Mouse (Mus musculus) CD8-positive naive resting alpha-beta T cell, adult 2 months (primary cell): ENCODE measurements around the gene Wdr25.

ENCODE experiments used
- DNase-seq, 2 experiments: peaks; one replicate each; pipeline ENCODE4 v3.0.0; 2022; ENCODE audit warnings: low read depth in 2 of 2, low spot score in 2 of 2

Wdr25 gene

DNA sequence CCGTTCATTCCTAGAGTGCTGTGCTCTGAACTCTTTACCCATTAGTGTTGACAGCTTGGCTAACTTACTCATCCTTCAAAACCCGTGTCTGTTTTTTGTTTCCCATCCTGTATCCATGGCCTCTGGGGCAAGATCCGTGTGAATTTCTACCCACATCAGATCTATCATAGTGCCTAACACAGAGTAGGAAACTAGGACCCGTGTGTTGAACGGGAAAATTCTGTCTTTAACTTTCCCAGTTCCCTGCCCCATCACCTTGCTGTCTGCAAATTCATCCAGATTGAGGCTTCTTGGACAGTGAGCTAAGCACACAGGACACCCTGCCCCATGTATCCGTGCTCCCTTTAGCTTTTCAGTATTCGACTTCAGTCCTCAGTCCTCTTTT is 993 bp downstream of the Wdr25 start:
- DNase-seq = no peak

DNA sequence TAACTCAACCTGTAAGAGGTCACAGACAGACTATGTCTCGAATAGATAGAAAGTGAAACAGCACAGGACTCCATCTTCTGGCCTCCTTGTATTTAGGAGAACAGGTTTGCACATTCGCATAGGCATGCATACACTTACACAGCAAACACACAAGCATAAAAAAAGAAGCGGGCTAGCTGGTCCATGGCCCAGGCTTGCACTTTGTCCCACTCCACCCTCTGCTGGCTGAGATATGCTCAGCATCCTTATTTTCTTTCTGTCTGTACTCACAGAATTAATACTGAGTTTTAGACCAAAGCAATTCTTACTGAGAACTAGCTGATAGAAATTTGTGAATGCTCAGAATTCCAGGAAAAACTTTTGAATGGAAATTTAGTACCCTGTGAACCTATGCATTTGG is 2.6 kb downstream of the Wdr25 start:
- peak in 1 of 2 experiments; percentile 11 for DNase-seq

GRCm38 (mm10) chr12:108901346-108901745 is 7.9 kb downstream of the Wdr25 start:
- DNase-seq = no peak

GRCm38 (mm10) chr12:108902940-108903339 is 9.5 kb downstream of the Wdr25 start:
- DNase-seq = peak; percentile 23 to 45

GRCm38 (mm10) chr12:108903600-108904275 is 10.3 kb downstream of the Wdr25 start:
- DNase-seq = peak in 1 of 2 experiments; percentile 12

DNA sequence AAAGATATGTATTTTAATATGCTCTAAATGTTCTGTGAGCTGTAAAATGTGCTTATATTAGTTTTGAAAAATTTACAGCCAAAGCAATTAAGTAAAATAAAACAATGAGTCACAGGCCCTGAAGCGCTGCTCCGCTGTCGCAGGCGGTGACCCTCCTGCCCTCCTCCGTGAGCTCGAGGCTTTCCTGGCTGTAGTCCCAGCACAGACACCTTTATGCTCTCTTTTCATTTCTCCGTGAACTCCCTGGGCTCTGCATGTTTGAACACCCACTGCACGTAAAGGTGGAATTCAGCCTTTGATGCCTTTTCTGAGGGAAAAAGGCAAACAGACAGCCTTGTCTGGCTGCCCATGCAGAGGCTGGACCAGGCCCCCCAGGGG is 10.8 kb downstream of the Wdr25 start:
- no peak for DNase-seq

- DNase-seq = no peak
Observed at GRCm38 (mm10) chr12:108905620-108906302, 12.3 kb downstream of the Wdr25 start.

DNA sequence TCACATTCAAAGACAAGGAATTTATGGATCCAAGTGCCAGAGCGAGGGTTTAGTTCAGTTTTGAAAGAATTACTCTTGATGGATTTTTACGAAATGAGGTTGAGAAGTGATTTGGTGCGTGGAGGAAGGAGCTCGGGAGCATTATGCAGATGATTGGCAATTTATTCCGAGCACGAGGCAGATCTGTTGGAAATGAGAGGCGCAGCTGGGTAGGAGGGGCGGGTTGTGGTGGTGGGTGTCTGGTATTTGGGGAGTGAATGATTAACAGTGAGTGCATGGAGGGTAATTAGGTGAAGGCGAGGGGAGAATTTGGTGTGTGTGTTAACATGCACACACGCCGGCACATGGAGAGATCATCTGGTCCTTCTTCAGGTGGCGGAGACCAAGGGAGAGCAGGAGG is 13.0 kb downstream of the Wdr25 start:
- DNase-seq = no peak

DNA sequence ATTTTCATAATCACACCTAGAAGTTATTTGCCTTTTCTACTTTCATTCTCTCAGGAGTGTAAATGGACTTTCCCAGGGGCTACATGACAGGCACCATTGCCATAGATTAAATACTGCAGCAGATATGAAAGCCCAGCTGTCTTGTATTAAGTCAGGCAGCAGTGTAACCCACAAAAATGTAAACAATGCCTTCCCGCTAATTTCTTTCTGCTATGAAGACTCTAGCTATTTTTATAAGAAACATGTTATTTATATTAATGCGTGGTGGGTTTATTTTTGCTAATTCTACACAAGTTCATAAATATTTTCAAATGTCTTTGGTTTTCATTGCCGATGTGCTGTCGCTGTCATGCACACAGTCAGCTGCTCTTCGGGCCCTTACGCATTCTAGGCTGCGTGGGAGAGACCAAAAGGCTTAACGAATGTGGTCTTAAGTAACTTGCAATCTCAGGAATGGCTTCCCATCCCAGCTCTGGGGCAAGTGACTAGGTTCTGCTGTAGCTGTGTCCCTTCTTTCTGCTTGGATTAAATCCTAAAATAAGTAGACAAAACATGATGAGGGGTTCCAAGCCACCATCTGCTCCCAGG is 16.5 kb downstream of the Wdr25 start:
- DNase-seq = no peak

- no peak for DNase-seq
Observed at GRCm38 (mm10) chr12:108912442-108912841, 19.0 kb downstream of the Wdr25 start.

- DNase-seq = no peak
Observed at GRCm38 (mm10) chr12:108914198-108914597, 20.8 kb downstream of the Wdr25 start.

DNA sequence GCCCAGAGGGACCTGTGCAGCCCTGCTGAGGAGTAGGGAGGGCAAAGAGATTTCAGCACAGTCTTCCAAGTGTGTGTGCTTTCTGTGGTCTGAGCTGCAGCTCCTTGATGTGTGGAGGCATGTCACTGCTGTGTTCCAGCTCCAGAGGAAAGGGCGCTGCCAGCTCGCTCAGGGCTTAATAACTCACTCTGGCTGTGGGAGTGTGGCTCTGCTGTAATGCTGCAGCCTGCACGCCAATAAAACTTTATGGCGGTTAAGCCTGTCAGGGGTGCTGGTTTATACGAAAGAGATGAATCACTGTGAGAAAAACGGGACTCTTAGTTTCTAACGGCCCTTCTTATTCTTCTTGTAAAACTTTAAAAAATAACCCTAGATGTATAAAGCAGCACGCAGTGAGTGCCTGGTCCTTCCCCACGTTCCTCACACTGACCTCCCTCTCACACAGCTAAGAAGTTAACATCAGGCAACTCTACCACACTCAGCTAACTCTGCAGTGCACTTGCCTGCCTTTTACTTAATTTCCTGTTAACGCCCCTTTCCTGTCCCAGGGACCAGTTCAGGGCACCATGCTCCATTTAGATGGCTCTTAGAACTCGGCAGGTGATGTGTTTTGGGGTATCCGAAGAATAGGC is 21.4 kb downstream of the Wdr25 start:
- DNase-seq = no peak

- no peak for DNase-seq
Observed at GRCm38 (mm10) chr12:108915893-108916292, 22.5 kb downstream of the Wdr25 start.

DNA sequence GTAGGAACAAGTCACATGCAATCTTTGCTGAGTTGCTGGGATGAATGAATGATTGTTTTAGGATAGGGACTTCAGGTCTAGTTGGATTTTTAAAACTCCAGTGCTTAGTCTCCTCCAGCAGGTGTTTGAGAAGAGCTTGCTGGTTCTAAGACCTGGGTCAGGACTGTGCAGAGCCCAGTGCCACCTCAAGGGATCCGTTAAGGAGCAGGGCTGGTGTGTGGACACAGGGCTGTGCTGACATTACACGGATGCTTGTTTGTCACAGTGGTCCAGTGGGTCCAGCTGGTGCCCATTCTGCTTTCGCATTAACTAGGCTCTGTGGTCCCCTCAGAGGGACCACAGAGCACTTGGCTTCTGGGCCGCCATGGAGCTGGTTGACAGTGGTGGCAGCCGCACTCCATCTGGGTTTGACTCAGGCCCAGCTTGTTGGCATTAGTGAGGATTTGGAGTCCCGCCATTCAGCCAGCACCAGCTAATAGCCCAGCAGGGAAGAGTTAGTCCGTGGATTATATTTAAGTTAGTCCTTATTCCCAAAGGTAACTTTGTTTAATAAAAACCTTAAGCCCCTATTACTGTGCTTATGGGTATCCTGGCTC is 23.1 kb downstream of the Wdr25 start:
- no peak for DNase-seq

GRCm38 (mm10) chr12:108917509-108917908 is 24.1 kb downstream of the Wdr25 start:
- DNase-seq = no peak

DNA sequence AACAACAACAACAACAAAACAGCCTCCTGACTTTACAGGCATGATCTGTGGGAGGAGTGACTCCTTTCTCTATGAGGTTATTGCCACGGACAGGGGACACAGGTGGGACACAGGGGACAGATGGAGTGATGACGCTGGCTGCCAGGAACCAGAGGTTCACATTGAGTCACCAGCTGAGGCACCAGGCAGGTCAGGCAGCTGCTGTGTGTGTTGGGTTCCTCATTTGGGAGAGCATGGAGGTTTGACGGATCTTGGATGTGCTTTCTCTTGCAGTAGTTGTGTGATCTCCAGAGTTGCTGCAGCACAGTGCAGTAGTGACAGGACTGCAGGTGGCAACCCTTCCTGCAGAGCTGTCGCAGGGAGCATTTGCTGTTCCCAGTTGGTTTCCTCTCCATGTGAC is 25.3 kb downstream of the Wdr25 start:
- no peak for DNase-seq

DNA sequence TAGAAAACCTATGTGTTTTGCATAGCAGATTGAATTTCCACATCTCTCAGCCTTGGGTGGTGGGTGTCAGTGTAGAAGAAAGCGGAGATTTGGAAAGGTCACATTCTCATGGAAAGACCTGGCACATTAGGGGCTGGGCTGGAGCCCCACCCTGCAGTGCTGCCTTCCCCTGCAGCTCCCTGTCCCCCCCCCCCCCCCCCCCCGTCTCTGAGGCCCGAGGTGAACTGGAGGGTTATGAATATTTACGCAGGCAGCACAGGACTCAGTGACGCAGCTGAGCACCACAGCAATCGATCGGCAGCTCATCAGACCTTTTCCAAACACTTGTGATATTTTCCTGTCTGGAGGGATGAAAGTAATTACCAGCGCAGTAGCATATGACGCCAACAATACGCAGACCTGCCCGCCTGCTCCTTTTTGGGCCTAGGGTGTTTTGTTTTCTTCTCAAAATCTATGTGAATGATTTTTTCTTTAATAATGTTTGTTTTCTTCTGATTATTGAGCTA is 33.2 kb downstream of the Wdr25 start:
- no peak for DNase-seq

- DNase-seq = no peak
Observed at GRCm38 (mm10) chr12:108928249-108928648, 34.8 kb downstream of the Wdr25 start.

GRCm38 (mm10) chr12:108929475-108929874 is 36.0 kb downstream of the Wdr25 start:
- DNase-seq = no peak

GRCm38 (mm10) chr12:108931341-108932053 is 38.1 kb downstream of the Wdr25 start:
- no peak for DNase-seq

DNA sequence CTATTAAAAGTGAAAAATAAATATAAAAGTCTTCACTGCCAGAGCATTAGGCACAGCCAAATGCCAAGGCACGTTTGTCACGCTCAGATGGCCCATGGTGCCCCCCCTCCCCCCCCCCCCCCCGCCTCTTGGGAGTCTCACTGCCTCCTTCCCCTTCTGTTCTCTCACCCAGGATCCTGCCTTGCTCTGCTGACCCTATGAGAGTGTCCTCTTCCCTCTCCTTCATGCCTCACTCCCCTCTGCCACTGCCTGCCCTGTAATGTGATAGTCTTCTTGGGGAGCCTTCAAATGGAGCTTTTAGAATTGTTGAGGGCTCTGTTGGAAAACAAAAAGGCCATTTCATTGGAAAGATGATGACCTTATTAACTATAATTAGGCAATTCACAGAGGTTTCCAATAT is 38.7 kb downstream of the Wdr25 start:
- DNase-seq = no peak
